Mouse (Mus musculus) embryo, embryonic 10.5 days (tissue): ENCODE results near the gene Mucl2.
"Not testable (repeated sequence)": the region's sequence is repeated elsewhere in the genome, so short reads cannot be mapped to it uniquely, and the experiment has no call there.

Experiments used
- DNase-seq: peaks from one replicate; pipeline ENCODE4 v3.0.0-alpha.2; 2015; ENCODE audit warnings: low spot score

Gene Mucl2

DNA sequence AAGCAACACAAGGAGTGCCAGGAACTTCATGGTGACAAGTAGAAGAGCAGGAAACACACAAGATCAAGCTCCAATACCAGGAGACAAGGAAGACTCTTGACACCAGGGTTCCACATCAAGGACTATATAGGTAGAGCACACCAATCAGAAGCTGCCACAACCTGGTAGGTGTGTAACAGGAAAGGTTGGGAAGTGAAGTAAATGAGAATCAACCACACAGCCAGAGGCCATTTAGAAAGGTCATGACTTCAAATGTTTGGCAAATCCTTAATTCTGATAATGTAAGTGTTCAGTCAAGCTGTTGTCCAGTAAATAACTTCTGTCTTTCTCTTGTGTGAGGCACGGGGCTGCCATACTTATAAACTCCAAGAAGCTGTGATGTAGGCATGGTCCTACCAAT, at the start of gene Mucl2:
TSS of gene Mucl2 (minus strand) at position 101 of the 400 bp plus-strand sequence.
- no peak for DNase-seq

DNA sequence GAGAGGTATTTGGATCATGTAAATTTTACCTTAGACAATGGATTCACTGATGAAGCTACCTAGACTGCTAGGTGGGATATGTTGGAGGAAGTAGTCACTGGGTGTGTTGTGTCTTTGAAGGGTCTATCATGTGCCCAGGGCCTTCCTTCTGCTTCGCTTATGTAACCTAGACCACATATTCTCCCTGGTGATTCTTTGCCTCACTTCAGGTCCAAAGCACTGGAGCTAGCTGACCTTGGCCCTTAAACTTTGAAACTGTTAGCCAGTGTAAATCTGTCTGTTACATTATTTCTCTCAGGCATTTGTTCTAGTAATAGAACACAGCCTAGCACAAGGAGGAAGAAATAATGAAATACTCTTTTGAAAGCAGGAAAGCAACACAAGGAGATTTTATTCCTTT, 13.9 kb upstream of the Mucl2 start:
- not testable (repeated sequence) for DNase-seq
